Mouse (Mus musculus) midbrain, embryonic 13.5 days (tissue): ENCODE results near the gene Wtip. TPM values are rescaled to one million over a fixed set of nuclear protein-coding genes. Genes with fewer than 3 reads are reported as not detected.
A peak's percentile ranks its signal among the peaks of the same experiment; 100 is the strongest.
"Not testable (repeated sequence)": the region's sequence is repeated elsewhere in the genome, so short reads cannot be mapped to it uniquely, and the experiment has no call there.

ENCODE experiments used
- ATAC-seq: fragments of 200-750 bp; cut with Nextera tagmentation; 2 replicates; pipeline ENCODE4 v1.8.0; 2017; ENCODE audit warnings: mild to moderate bottlenecking, moderate TSS enrichment, moderate library complexity
- H3K27ac ChIP-seq: fragments of 300-500 bp; sonication (generic); 2 replicates; pipeline ENCODE4 v1.5.1; 2015; ENCODE audit warnings: inconsistent platforms, mild to moderate bottlenecking, moderate library complexity
- H3K27me3 ChIP-seq: fragments of 300-500 bp; sonication (generic); 2 replicates; pipeline ENCODE4 v1.6.1; 2015; ENCODE audit warnings: mild to moderate bottlenecking, inconsistent platforms
- H3K36me3 ChIP-seq: fragments of 300-500 bp; sonication (generic); 2 replicates; pipeline ENCODE4 v1.6.1; 2015; ENCODE audit warnings: mild to moderate bottlenecking, inconsistent platforms
- H3K4me1 ChIP-seq: fragments of 300-500 bp; sonication (generic); replicated peaks from 2 replicates; pipeline ENCODE4 v1.6.1; 2015; ENCODE audit warnings: inconsistent platforms
- H3K4me2 ChIP-seq: fragments of 300-500 bp; sonication (generic); replicated peaks from 2 replicates; pipeline ENCODE4 v1.6.1; 2015; ENCODE audit warnings: moderate library complexity, mild to moderate bottlenecking, inconsistent platforms
- H3K4me3 ChIP-seq: fragments of 300-500 bp; sonication (generic); replicated peaks from 2 replicates; pipeline ENCODE4 v1.5.1; 2015; ENCODE audit warnings: mild to moderate bottlenecking, inconsistent platforms
- H3K9ac ChIP-seq: fragments of 300-500 bp; sonication (generic); replicated peaks from 2 replicates; pipeline ENCODE4 v1.6.1; 2015; ENCODE audit warnings: mild to moderate bottlenecking, inconsistent platforms
- H3K9me3 ChIP-seq: fragments of 300-500 bp; sonication (generic); 2 replicates; pipeline ENCODE4 v1.6.1; 2016; ENCODE audit warnings: mild to moderate bottlenecking, inconsistent platforms
- WGBS: fragments of 180-500 bp; shearing (Covaris S2); methylation state at CpG from one replicate; pipeline ENCODE4 v1.1.7; 2015; 5-methylcytosine and 5-hydroxymethylcytosine counted together
- polyA plus RNA-seq: library from polyadenylated mRNA; unstranded; fragments of >200 nt; fragmentation: Nextera tagmentation; extraction: Ambion mirVana; gene quantifications from 2 replicates; pipeline ENCODE4 v1.2.1, GENCODE M21; 2015

The Wtip gene
- 3.4 and 4.3 TPM in 2 replicates for polyA plus RNA-seq

- Histone ChIP-seq H3K4me1 (peaks cover 18% of the 10 kb centered on the region), H3K36me3 (no peaks in the 10 kb centered on the region), H3K9me3 (no peaks in the 10 kb centered on the region), H3K27me3 (no peaks in the 10 kb centered on the region), H3K4me2 (peak within 1 kb of the TSS; percentile 62), H3K27ac (peak within 1 kb of the TSS; percentile 63), H3K9ac (peak within 1 kb of the TSS; percentile 82), H3K4me3 (peak within 1 kb of the TSS; percentile 64)
- peak; percentile 87 for ATAC-seq
- 2% methylated on average over 51 of the region's 65 CpGs for WGBS
Measured at GRCm38 (mm10) chr7:34133117-34133762, at the start of gene Wtip. TSS of gene Wtip (minus strand) at chr7:34133268.

- WGBS = 88% methylated on average over 6 of the region's 6 CpGs
- H3K4me3 ChIP-seq, H3K27ac ChIP-seq, H3K4me1 ChIP-seq, H3K9me3 ChIP-seq, H3K4me2 ChIP-seq, ATAC-seq, H3K27me3 ChIP-seq, H3K36me3 ChIP-seq, H3K9ac ChIP-seq: not testable (repeated sequence)
Measured at GRCm38 (mm10) chr7:34176241-34176640, 43.2 kb upstream of the Wtip start.

- no peak overlapping the region for H3K4me2 ChIP-seq
- H3K36me3 ChIP-seq = no peaks in the 10 kb centered on the region
- WGBS = 79% methylated on average over 1 of the region's 1 CpGs
- H3K4me1 ChIP-seq = peaks cover 9% of the 10 kb centered on the region
- H3K9ac ChIP-seq = no peak overlapping the region
- H3K27ac ChIP-seq = no peak overlapping the region
- ATAC-seq = no peak
- H3K27me3 ChIP-seq = no peaks in the 10 kb centered on the region
- H3K4me3 ChIP-seq = no peak overlapping the region
- no peaks in the 10 kb centered on the region for H3K9me3 ChIP-seq
Measured at GRCm38 (mm10) chr7:34172251-34172650, 39.2 kb upstream of the Wtip start.

- Histone ChIP-seq H3K27ac (peak within 1 kb of the TSS; percentile 88), H3K9ac (peak within 1 kb of the TSS; percentile 96), H3K27me3 (no peaks in the 10 kb centered on the region), H3K4me3 (peak within 1 kb of the TSS; percentile 97), H3K4me2 (peak within 1 kb of the TSS; percentile 91), H3K36me3 (peaks cover 10% of the 10 kb centered on the region), H3K9me3 (no peaks in the 10 kb centered on the region), H3K4me1 (peaks cover 19% of the 10 kb centered on the region)
- 79% methylated on average over 3 of the region's 3 CpGs for WGBS
- no peak for ATAC-seq
Measured at GRCm38 (mm10) chr7:34169454-34169853, 36.4 kb upstream of the Wtip start, which contains the start of gene Uba2. TSS of gene Uba2 (minus strand) at chr7:34169599.

GRCm38 (mm10) chr7:34168470-34169251, 35.6 kb upstream of the Wtip start:
- Histone ChIP-seq H3K36me3 (peaks cover 16% of the 10 kb centered on the region), H3K4me2 (peak overlapping the region; percentile 91), H3K4me1 (peaks cover 19% of the 10 kb centered on the region), H3K27ac (peak overlapping the region; percentile 88), H3K9me3 (no peaks in the 10 kb centered on the region), H3K27me3 (no peaks in the 10 kb centered on the region), H3K9ac (peak overlapping the region; percentile 96), H3K4me3 (peak overlapping the region; percentile 97)
- 9% methylated on average over 30 of the region's 30 CpGs for WGBS
- ATAC-seq = peak; percentile 97

- under 1% methylated on average over 54 of the region's 54 CpGs for WGBS
- H3K27me3 ChIP-seq = no peaks in the 10 kb centered on the region
- H3K27ac ChIP-seq = peak overlapping the region; percentile 88
- peaks cover 19% of the 10 kb centered on the region for H3K4me1 ChIP-seq
- peak overlapping the region; percentile 96 for H3K9ac ChIP-seq
- peak overlapping the region; percentile 97 for H3K4me3 ChIP-seq
- peaks cover 23% of the 10 kb centered on the region for H3K36me3 ChIP-seq
- H3K4me2 ChIP-seq = peak overlapping the region; percentile 91
- no peaks in the 10 kb centered on the region for H3K9me3 ChIP-seq
- peak; percentile 13 for ATAC-seq
Measured at GRCm38 (mm10) chr7:34167766-34168469, 34.9 kb upstream of the Wtip start.

- Histone ChIP-seq H3K27me3 (no peaks in the 10 kb centered on the region), H3K27ac (no peak overlapping the region), H3K4me2 (peak overlapping the region; percentile 37), H3K4me1 (peaks cover 19% of the 10 kb centered on the region), H3K4me3 (0 out of 2 replicates have a peak overlapping the region, but pooled peaks have one; percentile 8), H3K36me3 (peaks cover 34% of the 10 kb centered on the region), H3K9me3 (no peaks in the 10 kb centered on the region), H3K9ac (no peak overlapping the region)
- WGBS = 52% methylated on average over 4 of the region's 4 CpGs
- no peak for ATAC-seq
Measured at GRCm38 (mm10) chr7:34166850-34167249, 33.8 kb upstream of the Wtip start.

GRCm38 (mm10) chr7:34165999-34166398, 32.9 kb upstream of the Wtip start:
- Histone ChIP-seq H3K36me3 (peaks cover 43% of the 10 kb centered on the region), H3K9me3 (no peaks in the 10 kb centered on the region), H3K27ac (no peak overlapping the region), H3K4me2 (no peak overlapping the region), H3K4me1 (peaks cover 19% of the 10 kb centered on the region), H3K27me3 (no peaks in the 10 kb centered on the region), H3K4me3 (no peak overlapping the region), H3K9ac (no peak overlapping the region)
- no peak for ATAC-seq
- 84% methylated on average over 3 of the region's 3 CpGs for WGBS

GRCm38 (mm10) chr7:34164671-34165070, 31.6 kb upstream of the Wtip start:
- Histone ChIP-seq H3K4me1 (peaks cover 19% of the 10 kb centered on the region), H3K9me3 (no peaks in the 10 kb centered on the region), H3K4me3 (no peak overlapping the region), H3K27ac (no peak overlapping the region), H3K36me3 (peaks cover 55% of the 10 kb centered on the region), H3K9ac (no peak overlapping the region), H3K27me3 (no peaks in the 10 kb centered on the region), H3K4me2 (no peak overlapping the region)
- WGBS = 92% methylated on average over 7 of the region's 7 CpGs
- no peak for ATAC-seq

GRCm38 (mm10) chr7:34159167-34159566, 26.1 kb upstream of the Wtip start:
- Histone ChIP-seq H3K4me2 (no peak overlapping the region), H3K36me3 (peaks cover 96% of the 10 kb centered on the region), H3K4me1 (no peaks in the 10 kb centered on the region), H3K9ac (no peak overlapping the region), H3K4me3 (no peak overlapping the region), H3K27ac (no peak overlapping the region), H3K9me3 (no peaks in the 10 kb centered on the region), H3K27me3 (no peaks in the 10 kb centered on the region)
- no peak for ATAC-seq
- WGBS = 92% methylated on average over 3 of the region's 3 CpGs

- Histone ChIP-seq H3K4me1 (no peaks in the 10 kb centered on the region), H3K27me3 (no peaks in the 10 kb centered on the region), H3K4me3 (no peak overlapping the region), H3K9ac (no peak overlapping the region), H3K4me2 (no peak overlapping the region), H3K9me3 (no peaks in the 10 kb centered on the region), H3K36me3 (peaks cover 96% of the 10 kb centered on the region), H3K27ac (no peak overlapping the region)
- no peak for ATAC-seq
- WGBS = 96% methylated on average over 3 of the region's 3 CpGs
Measured at GRCm38 (mm10) chr7:34157994-34158393, 24.9 kb upstream of the Wtip start.

GRCm38 (mm10) chr7:34147193-34147592, 14.1 kb upstream of the Wtip start:
- Histone ChIP-seq H3K27me3 (no peaks in the 10 kb centered on the region), H3K27ac (no peak overlapping the region), H3K4me3 (no peak overlapping the region), H3K4me1 (no peaks in the 10 kb centered on the region), H3K4me2 (no peak overlapping the region), H3K9ac (no peak overlapping the region), H3K9me3 (0 out of 2 replicates have a peak, but pooled peaks cover 4% of the 10 kb centered on the region), H3K36me3 (peaks cover 100% of the 10 kb centered on the region)
- WGBS = 94% methylated on average over 4 of the region's 4 CpGs
- ATAC-seq = no peak
